Mouse (Mus musculus): ENCODE measurements around the gene Mpdu1. TPM values are rescaled to one million over a fixed set of nuclear protein-coding genes. Genes with fewer than 3 reads are reported as not detected.
A peak's percentile ranks its signal among the peaks of the same experiment; 100 is the strongest.

Mpdu1 gene
- polyA plus RNA-seq, 1 experiment from 2014 or later = 90.9 TPM

GRCm38 (mm10) chr11:69682840-69683533 is 20.5 kb upstream of the Mpdu1 start:
- H3K27ac ChIP-seq = no peak overlapping the region
- H3K4me3 ChIP-seq (ENCODE audit: inconsistent target) = no peak overlapping the region
- peaks cover 4% of the 10 kb centered on the region; the same call in 1 of the 2 replicates for H3K36me3 ChIP-seq (ENCODE audit: inconsistent target)
- peaks cover 64% of the 10 kb centered on the region for H3K79me2 ChIP-seq (ENCODE audit: inconsistent target)
- WGBS (ENCODE audit: missing documents) = 38% methylated on average over 12 of the region's 12 CpGs

- Histone ChIP-seq H3K36me3 (ENCODE audit: inconsistent target) (peaks cover 8% of the 10 kb centered on the region; the same call in 1 of the 2 replicates), H3K4me3 (ENCODE audit: inconsistent target) (peak overlapping the region; percentile 7; the same call in 1 of the 2 replicates), H3K79me2 (ENCODE audit: inconsistent target) (peaks cover 64% of the 10 kb centered on the region), H3K27ac (peak overlapping the region; percentile 69)
- 30% methylated on average over 19 of the region's 24 CpGs for whole genome bisulfite sequencing (ENCODE audit: missing documents)
Measured at GRCm38 (mm10) chr11:69682209-69682839, 19.9 kb upstream of the Mpdu1 start.

GRCm38 (mm10) chr11:69681314-69682208 is 19.1 kb upstream of the Mpdu1 start, which contains the start of gene Senp3:
Gene Senp3 (minus strand): TSS chr11:69682084.
- WGBS (ENCODE audit: missing documents) = under 1% methylated on average over 62 of the region's 80 CpGs
- peak within 1 kb of the TSS; percentile 88 for H3K4me3 ChIP-seq (ENCODE audit: inconsistent target)
- H3K27ac ChIP-seq = peak within 1 kb of the TSS; percentile 82

GRCm38 (mm10) chr11:69680136-69680855 is 17.9 kb upstream of the Mpdu1 start:
- WGBS (ENCODE audit: missing documents) = 87% methylated on average over 19 of the region's 30 CpGs
- peaks cover 73% of the 10 kb centered on the region for H3K79me2 ChIP-seq (ENCODE audit: inconsistent target)
- peak overlapping the region; percentile 88 for H3K4me3 ChIP-seq (ENCODE audit: inconsistent target)
- H3K27ac ChIP-seq = peak overlapping the region; percentile 82
- H3K36me3 ChIP-seq (ENCODE audit: inconsistent target) = peaks cover 28% of the 10 kb centered on the region

More at GRCm38 (mm10) chr11:69681314-69682208, 19.1 kb upstream of the Mpdu1 start, which contains the start of gene Senp3:
- peaks cover 16% of the 10 kb centered on the region for H3K36me3 ChIP-seq (ENCODE audit: inconsistent target)
- peaks cover 64% of the 10 kb centered on the region for H3K79me2 ChIP-seq (ENCODE audit: inconsistent target)

GRCm38 (mm10) chr11:69679144-69679543 is 16.7 kb upstream of the Mpdu1 start:
- peak overlapping the region; percentile 46 for H3K27ac ChIP-seq
- no peak overlapping the region for H3K4me3 ChIP-seq (ENCODE audit: inconsistent target)
- peaks cover 39% of the 10 kb centered on the region for H3K36me3 ChIP-seq (ENCODE audit: inconsistent target)
- WGBS (ENCODE audit: missing documents) = no CpG with 5 or more reads among the region's 2 CpGs
- H3K79me2 ChIP-seq (ENCODE audit: inconsistent target) = peaks cover 77% of the 10 kb centered on the region

- Histone ChIP-seq H3K27ac (peak within 1 kb of the TSS; percentile 86), H3K79me2 (ENCODE audit: inconsistent target) (peaks cover 88% of the 10 kb centered on the region), H3K4me3 (ENCODE audit: inconsistent target) (peak within 1 kb of the TSS; percentile 50), H3K36me3 (ENCODE audit: inconsistent target) (peaks cover 60% of the 10 kb centered on the region)
- under 1% methylated on average over 27 of the region's 36 CpGs for WGBS (ENCODE audit: missing documents)
Measured at GRCm38 (mm10) chr11:69672211-69672706, 9.8 kb upstream of the Mpdu1 start, which contains the start of gene Eif4a1. Gene Eif4a1 (minus strand): TSS chr11:69672423.

- peaks cover 54% of the 10 kb centered on the region for H3K36me3 ChIP-seq (ENCODE audit: inconsistent target)
- peak overlapping the region; percentile 50 for H3K4me3 ChIP-seq (ENCODE audit: inconsistent target)
- WGBS (ENCODE audit: missing documents) = under 1% methylated on average over 37 of the region's 43 CpGs
- H3K79me2 ChIP-seq (ENCODE audit: inconsistent target) = peaks cover 88% of the 10 kb centered on the region
- H3K27ac ChIP-seq = peak overlapping the region; percentile 86
Measured at GRCm38 (mm10) chr11:69671726-69672124, 9.3 kb upstream of the Mpdu1 start.

- H3K27ac ChIP-seq = peak overlapping the region; percentile 86
- peak overlapping the region; percentile 87 for H3K4me3 ChIP-seq (ENCODE audit: inconsistent target)
- H3K79me2 ChIP-seq (ENCODE audit: inconsistent target) = peaks cover 85% of the 10 kb centered on the region
- H3K36me3 ChIP-seq (ENCODE audit: inconsistent target) = peaks cover 48% of the 10 kb centered on the region
- under 1% methylated on average over 31 of the region's 61 CpGs for WGBS (ENCODE audit: missing documents)
Measured at GRCm38 (mm10) chr11:69670786-69671725, 8.6 kb upstream of the Mpdu1 start.

GRCm38 (mm10) chr11:69666665-69667005 is 4.2 kb upstream of the Mpdu1 start:
- Histone ChIP-seq H3K79me2 (ENCODE audit: inconsistent target) (peaks cover 86% of the 10 kb centered on the region), H3K4me3 (ENCODE audit: inconsistent target) (peak overlapping the region; percentile 12; the same call in 1 of the 2 replicates), H3K36me3 (ENCODE audit: inconsistent target) (peaks cover 22% of the 10 kb centered on the region; the same call in 1 of the 2 replicates), H3K27ac (peak overlapping the region; percentile 100)
- WGBS (ENCODE audit: missing documents) = 79% methylated on average over 3 of the region's 3 CpGs

- H3K27ac ChIP-seq = peak within 1 kb of the TSS; percentile 100
- 5% methylated on average over 5 of the region's 7 CpGs for WGBS (ENCODE audit: missing documents)
- peaks cover 87% of the 10 kb centered on the region for H3K79me2 ChIP-seq (ENCODE audit: inconsistent target)
- peaks cover 22% of the 10 kb centered on the region; the same call in 1 of the 2 replicates for H3K36me3 ChIP-seq (ENCODE audit: inconsistent target)
- H3K4me3 ChIP-seq (ENCODE audit: inconsistent target) = peak within 1 kb of the TSS; percentile 88
Measured at GRCm38 (mm10) chr11:69665961-69666664, 3.7 kb upstream of the Mpdu1 start, which contains the start of gene Cd68. Gene Cd68 (minus strand): TSS chr11:69666153.

GRCm38 (mm10) chr11:69665457-69665960 is 3.1 kb upstream of the Mpdu1 start:
- Histone ChIP-seq H3K79me2 (ENCODE audit: inconsistent target) (peaks cover 87% of the 10 kb centered on the region), H3K4me3 (ENCODE audit: inconsistent target) (peak overlapping the region; percentile 88), H3K27ac (peak overlapping the region; percentile 100), H3K36me3 (ENCODE audit: inconsistent target) (peaks cover 18% of the 10 kb centered on the region; the same call in 1 of the 2 replicates)
- 40% methylated on average over 9 of the region's 9 CpGs for WGBS (ENCODE audit: missing documents)

- 73% methylated on average over 7 of the region's 7 CpGs for WGBS (ENCODE audit: missing documents)
- peak overlapping the region; percentile 88 for H3K4me3 ChIP-seq (ENCODE audit: inconsistent target)
- peak overlapping the region; percentile 100 for H3K27ac ChIP-seq
Measured at GRCm38 (mm10) chr11:69664841-69665240, 2.4 kb upstream of the Mpdu1 start.

More at GRCm38 (mm10) chr11:69664841-69665240, 2.4 kb upstream of the Mpdu1 start:
- peaks cover 87% of the 10 kb centered on the region for H3K79me2 ChIP-seq (ENCODE audit: inconsistent target)
- peaks cover 15% of the 10 kb centered on the region; the same call in 1 of the 2 replicates for H3K36me3 ChIP-seq (ENCODE audit: inconsistent target)

Data from macrophage (primary cell).